In the genomic region with DNA sequence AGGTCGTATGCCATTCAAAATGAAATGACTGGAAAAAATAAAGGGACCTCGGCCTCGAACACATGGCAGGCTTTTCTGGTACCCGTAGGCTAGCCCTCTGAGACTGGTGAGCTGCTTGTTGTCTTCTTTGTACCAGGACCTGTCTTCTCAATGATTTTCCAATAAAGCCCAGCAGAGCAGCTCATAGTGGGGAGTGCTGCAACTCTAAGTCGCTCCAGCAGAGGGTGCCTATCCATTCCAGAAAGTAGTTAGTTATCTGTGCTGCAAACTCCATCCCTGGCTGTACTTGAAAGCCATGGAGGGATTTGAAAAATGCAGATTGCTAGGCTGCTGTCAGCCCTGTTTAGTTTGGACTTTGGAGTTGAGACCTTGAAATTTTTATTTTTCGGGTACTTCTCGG, we compare ENCODE assay signal across 9 mouse cellular contexts.
DNase-seq lines count a peak whose midpoint lies in the region; ATAC-seq and TF ChIP-seq lines count a peak whose summit lies in the region.
"Had no signal": no experiment of that assay in that cellular context is flagged by ENCODE, and none has a peak within 500 bp of the region (broad histone marks: within the 10 kb centered on the region; RNA-seq: fewer than 3 reads in every experiment).

No protein-coding gene starts in this region.

- H3K4me3 ChIP-seq in E14TG2a.4 (replicated peaks; ENCODE audit: low read length) = no peak overlapping the region
- H3K4me3 ChIP-seq: liver, embryonic 15.5 days had no signal

- H3K4me1 ChIP-seq in E14TG2a.4 (replicated peaks; ENCODE audit: low read depth, low read length) = peaks cover 30% of the 10 kb centered on the region

- peak; percentile 89 for DNase-seq in heart, adult 11 months
- DNase-seq in heart, adult 9 months (ENCODE audit: low spot score in 2 of 2) = no peak
- DNase-seq in cerebellum, postnatal 25 days = peak; percentile 59 to 73
- DNase-seq in gastrocnemius, postnatal 10 days = peak; percentile 58
- DNase-seq in kidney, postnatal 36 days = peak; percentile 37 to 74
- peak; percentile 69 for DNase-seq in splenic B cell, adult 2 months (ENCODE audit: low read depth, low spot score)

- peaks cover 6% of the 10 kb centered on the region; the same call in 1 of the 2 replicates for H3K36me3 ChIP-seq in E14TG2a.4 (ENCODE audit: insufficient read depth, low read length)
- no peaks in the 10 kb centered on the region for H3K36me3 ChIP-seq in splenic B cell, adult 2 months (ENCODE audit: control insufficient read depth, insufficient read depth, low read length, poor library complexity, severe bottlenecking)

- ATAC-seq in megakaryocyte, adult 5-6 weeks (ENCODE audit: poor library complexity, severe bottlenecking) = peak; percentile 36; the same call in 1 of the 2 replicates

- H3K9me3 ChIP-seq in E14TG2a.4 (ENCODE audit: low read length) = no peaks in the 10 kb centered on the region
- H3K9me3 ChIP-seq: liver, embryonic 15.5 days had no signal

- H3K27me3 ChIP-seq in E14TG2a.4 (ENCODE audit: insufficient read depth, low read length) = 0 out of 2 replicates have a peak, but pooled peaks cover 5% of the 10 kb centered on the region
- no peaks in the 10 kb centered on the region for H3K27me3 ChIP-seq in splenic B cell, adult 2 months (ENCODE audit: control insufficient read depth, insufficient read depth, low read length, poor library complexity, severe bottlenecking)
- H3K27me3 ChIP-seq: liver, embryonic 15.5 days had no signal

- peak; percentile 86 for TF ChIP-seq CTCF in E14TG2a.4 (conservative IDR thresholded peaks at IDR 0.05; ENCODE audit: low read length)

Comparison
In these comparisons a context has a peak if more than half of its experiments do, and no peak if none do; other contexts are left out.
1. DNase-seq: peak in heart, adult 11 months (single experiment), cerebellum, postnatal 25 days (2 of 2), gastrocnemius, postnatal 10 days (single experiment), kidney, postnatal 36 days (2 of 2) and splenic B cell, adult 2 months (single experiment); none in heart, adult 9 months (0 of 2).